Mouse (Mus musculus): Measurements from ENCODE around the gene Nup205.
"Not testable (repeated sequence)": the region's sequence is repeated elsewhere in the genome, so short reads cannot be mapped to it uniquely, and the experiment has no call there.

Nup205 gene

DNA sequence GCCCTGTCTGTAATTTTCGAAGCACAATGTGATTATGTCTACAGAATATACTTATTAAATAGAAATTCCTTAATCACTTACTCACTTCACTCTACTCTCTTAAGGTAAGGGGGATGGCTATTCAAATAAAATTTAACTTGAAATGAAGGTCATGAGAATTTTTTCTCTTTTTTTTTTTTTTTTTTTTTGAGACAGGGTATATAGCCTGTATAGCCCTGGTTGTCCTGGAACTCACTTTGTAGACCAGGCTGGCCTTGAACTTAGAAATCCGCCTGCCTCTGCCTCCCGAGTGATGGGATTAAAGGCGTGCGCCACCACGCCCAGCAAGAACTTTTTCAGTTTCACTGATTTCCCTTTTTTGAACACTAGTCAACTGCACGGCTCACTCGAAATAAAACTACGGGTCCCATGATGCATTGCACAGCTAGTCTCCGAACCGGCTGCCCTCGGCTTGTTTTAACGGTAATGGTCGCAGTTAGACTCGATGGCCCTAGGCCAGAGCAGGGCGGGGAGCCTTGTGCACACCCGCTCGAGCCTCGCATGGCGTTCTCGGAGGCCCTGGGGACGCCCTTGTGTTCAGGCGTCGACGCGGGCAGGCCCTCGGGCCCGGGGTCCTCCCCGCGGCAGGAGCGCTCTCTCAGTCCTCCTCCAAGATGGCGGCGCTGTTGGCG, at the start of gene Nup205:
Nup205 (plus strand) TSS at position 443 of the 671 bp plus-strand sequence.
- DNase-seq: peak; percentile 82

DNA sequence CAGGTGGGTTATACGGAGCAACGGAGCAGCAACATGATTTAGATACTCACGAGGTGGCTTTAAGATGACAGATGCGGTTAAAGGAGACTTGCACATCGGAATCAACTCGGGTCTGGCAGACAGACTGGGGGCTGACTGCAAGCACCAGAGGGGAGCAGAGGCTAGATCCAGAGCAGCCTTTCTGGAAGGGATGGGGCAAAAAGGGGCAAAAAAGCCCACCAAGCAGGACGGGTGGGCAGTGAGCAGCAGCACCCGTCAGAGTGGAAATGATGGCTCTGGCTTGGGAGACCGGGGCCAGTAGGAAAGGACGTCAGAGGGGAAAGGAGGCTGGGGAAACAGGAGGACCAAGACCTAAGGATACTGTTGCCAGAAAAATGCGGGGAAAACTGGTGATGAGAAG, 44.4 kb upstream of the Nup205 start:
- no peak for DNase-seq

DNA sequence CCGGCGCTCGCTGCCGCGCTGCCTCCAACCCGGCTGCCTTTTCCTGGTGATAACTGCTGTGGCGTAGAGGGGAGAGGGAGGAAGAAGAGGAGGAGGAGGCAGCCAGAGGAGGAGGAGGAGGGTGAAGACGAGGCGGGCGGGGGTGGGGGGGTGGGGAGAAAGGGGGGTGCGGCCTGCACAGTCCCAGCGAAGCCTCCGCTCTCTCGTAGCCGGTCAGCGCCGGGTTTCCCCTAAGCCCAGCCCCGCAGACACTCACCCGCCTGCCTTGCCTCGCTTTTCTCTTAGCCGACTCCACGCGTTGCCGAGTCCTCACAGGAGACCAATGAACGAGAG, 44.0 kb upstream of the Nup205 start:
- DNase-seq: no peak

DNA sequence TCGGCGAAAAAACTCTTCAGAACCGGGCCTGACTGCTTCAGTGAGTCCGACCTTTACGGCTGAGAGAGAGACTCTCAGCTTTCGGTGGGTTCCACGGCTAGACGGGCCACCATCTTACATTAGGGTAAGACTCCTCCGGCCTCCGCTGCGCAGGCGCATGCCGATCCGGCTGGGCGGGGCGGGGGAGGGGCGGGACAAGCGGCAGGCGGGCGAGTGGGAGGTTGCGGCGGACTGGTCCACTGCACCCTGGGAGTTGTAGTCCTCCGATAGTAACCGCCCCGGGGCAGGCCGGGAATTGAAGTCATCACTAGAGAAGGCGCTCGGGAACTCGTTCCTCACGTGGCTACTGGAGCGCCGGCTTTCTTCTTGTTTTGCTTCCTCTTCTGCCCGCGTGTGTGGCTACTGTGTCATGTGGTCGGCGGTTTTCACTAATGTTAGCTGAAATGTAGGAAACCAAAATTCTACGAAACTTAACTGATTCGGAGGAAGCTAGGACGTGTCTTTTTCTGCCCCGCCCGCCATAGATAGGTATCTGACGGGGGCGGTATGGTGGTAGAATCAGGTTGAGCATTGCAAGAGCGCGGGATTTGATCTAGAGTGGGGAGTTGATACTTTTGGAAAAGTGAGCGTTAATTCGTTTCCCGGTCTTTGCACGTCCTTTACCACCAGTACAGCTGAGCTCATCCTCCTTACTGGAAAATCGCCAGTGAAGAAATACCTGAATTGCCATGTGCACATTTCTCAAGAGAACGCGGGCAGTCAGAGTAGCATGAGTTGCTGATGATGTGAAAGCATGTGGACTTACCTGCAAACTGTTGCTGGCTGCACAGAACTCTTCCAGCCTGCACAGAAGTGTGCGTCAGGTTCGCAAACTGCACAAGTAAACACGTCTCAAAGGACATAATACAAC, 43.4 kb upstream of the Nup205 start, which contains the start of gene Cnot4:
Cnot4 (minus strand) TSS at position 146 of the 910 bp plus-strand sequence.
- peak; percentile 99 for DNase-seq

DNA sequence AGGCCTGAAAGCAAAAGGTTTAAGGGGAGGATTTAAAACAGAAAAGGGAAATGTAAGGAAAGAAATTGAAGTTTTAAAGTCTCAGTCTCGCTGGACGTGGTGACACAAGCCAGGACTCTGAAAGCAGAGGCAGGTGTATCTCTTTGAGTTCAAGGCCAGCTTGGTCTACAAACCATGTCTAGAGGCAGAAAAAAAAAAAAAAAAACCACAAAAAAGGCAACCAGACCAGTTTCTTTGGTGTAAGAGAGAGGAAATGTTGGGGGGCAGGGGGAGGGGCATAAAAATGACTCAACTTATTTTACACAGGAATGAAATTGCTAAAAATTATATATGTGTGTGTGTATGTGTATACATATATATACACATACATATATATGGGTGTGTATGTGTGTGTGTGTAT, 42.4 kb upstream of the Nup205 start:
- DNase-seq: peak; percentile 20

DNA sequence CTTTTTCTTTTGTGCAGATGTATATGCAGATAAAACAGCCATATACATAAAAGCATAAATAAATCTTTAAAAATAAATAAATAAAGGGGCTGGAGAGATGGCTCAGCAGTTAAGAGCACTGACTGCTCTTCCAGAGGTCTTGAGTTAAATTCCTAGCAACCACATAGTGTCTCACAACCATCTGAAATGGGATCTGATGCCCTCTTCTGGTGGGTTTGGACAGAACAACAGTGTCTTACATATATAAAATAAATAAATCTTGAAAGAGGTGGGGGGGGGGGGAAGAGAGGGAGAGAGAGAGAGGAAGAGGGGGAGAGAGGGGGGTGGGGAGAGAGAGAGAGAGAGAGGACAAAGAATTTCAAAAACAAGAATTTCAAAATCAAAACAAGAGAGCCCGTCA, 36.9 kb upstream of the Nup205 start:
- DNase-seq: no peak

DNA sequence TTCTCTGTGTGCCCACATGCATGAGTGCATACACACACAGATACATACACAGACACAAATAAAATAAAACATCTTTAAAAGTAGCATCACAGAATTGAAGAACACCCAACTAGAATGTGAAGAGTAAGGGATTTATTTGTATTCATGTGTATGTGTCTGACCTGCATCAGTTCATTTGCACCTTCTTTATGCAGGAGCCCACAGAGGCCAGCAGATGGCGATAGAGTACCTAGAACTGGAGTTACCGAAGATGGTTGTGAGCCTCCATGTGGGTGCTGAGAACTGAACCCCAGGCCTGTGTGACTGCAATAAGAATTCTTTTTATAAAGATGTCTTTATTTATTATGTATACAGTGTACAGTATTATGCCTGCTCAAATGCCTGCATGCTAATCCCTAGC, 31.7 kb upstream of the Nup205 start:
- no peak for DNase-seq

DNA sequence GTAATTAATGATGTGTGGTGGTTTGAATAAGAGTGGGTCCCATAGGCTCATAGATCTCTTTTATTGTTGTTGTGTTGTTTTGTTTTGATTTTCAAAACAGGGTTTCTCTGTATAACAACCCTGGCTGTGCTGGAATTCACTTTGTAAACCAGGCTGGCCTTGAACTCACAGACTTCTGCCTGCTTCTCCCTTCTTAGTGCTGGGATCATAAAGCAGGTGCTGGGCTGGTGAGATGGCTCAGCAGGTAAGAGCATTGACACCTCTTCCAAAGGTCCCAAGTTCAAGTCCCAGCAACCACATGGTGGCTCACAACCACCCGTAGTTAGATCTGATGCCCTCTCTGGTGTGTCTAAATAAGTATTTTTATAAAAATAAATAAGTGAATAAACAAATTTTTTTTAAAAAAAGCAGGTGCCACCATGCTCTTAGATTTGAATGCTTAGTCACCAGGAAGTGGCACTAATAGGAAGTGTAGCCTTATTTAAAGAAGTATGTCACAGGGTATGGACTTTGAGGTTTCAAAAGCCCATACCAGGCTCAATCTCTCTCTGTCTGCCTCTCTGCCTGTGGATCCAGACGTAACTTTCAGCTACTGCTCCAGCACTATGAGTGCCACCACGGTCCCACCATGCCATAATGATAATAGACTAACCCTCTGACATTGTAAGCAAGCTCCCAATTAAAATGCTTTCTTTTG, 29.3 kb upstream of the Nup205 start:
- no peak for DNase-seq

DNA sequence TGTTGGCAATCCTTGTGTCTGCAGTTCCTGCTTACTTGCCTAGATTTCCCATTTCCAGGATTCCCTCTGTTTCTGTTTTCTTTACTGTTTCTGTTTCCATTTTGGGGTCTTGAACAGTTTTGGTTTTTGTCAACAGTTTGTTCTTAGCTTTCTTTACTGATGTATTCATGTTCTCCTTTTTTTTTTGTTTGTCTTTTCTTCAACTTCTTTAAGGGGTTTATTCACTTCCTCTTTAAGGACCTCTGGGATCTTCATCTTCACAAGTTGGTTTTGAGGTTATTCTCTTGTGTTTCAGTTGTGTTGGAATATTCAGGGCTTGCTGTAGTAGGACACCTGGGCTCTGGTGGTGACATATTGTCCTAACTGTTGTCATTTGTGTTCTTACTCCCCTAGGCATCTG, 22.7 kb upstream of the Nup205 start:
- DNase-seq: no peak

DNA sequence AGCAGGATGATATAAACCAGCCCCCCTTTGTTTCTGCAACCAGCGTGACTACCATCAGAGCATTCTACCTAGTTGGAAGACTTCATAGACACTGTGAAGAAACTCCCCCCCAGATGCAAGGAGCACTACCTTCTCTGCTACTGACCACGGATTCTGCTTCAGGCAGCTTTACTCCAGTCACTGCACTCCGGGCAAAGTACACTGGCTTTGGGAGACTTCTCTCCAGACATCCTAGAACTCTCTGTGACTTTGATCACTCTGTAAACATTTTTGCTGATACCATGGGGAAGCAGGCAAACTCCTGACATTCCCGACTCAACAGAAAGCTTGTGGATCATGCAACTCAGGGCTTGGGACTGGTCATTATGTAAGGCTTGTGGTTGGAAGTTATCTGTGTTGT, 8.0 kb upstream of the Nup205 start:
- no peak for DNase-seq

DNA sequence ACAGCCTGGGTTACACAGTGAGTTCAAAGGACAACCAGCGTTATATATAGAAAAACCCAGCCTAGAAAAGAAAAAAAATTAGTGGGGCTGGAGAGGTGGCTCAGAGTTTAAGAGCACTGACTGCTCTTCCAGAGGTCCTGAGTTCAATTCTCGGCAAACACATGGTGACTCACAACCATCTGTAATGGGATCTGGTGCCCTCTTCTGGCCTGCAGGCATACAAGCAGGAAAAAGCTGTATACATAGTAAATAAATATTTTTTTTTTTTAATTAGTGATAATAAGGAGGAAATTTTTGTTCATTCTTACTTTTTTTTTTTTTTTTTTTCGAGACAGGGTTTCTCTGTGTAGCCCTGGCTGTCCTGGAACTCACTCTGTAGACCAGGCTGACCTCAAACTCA, 5.2 kb upstream of the Nup205 start:
- not testable (repeated sequence) for DNase-seq

DNA sequence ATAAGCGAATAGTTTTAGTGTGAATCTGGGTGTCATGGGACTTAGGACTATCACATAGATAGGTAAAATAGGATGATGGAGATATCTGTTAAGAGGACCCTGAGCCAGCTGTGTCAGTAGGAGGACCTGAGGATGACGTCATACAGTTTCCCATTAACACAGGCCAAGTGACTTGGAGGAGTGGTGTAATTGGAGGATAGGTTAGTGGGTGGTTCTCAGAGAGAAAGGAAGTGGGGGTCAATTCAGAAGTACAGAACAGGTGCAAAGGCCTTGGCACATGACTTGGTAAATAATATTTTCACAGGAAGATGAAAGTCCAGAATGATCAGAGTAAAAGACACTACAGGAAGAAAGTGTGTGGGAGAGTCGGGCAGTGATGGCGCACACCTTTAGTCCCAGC, 4.0 kb upstream of the Nup205 start:
- DNase-seq: no peak

DNA sequence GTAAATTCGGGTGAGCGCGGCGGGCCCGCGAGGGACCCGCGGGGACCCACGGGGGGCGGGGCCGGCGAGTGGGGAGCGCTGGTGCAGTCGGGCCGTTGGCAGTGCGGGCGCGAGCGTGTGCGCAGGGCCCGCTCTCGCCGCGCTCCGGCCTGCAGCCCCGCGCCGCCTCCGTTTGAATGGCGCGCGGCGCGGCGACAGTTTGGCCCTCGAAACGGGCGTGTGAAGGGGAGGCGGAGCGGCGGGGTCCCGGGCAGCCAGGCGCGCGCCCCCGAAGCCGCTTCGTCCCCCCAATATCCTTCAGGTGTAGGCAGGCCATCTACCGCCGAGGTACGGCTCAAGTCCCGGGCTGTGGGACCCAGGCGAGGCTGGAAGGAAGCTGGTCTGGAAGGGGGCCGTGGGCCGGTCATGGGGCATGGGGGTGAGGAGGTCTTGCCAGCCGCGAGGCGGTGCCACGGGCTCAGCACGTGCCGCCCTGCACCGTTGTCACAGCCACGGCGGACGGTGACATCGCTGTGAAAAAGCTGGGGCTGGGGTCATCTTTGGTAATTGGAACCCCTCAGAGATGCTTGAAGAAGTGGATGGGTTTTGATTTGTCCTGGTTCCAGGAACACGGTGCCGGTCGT, 540 bp downstream of the Nup205 start:
- peak; percentile 61 for DNase-seq

DNA sequence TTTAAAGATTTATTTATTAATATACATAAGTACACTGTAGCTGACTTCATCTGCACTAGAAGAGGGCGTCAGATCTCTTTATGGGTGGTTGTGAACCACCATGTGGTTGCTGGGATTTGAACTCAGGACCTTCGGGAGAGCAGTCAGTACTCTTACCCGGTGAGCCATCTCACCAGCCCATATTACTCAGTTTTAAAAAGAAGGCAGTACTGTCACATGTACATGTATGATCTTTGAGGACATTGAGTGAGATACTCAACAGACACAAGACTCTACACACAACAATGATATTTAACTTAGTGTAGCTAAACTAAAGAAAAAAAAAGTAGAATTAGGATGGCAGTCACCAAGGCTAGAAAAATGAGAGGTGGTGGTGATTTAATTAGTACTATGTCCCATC, 2.1 kb downstream of the Nup205 start:
- DNase-seq: not testable (repeated sequence)

DNA sequence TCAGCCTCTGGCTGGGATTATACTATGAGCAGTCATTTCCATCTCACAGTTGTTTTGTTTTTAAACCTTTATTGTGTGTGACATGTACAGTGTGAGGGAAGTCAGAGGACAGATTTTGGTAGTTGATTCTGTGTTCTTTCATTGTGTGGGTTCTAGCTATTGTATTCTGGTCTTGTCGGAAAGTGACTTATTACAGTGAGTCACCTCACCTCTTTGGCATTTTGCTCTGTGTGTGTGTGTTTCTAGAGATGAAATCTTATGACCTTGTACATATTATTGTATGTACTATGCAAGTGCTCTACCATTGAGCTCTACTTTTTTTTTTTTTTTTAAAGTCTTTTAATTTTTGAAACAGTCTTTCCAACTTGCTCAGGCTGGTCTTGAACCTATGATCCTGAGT, 7.6 kb downstream of the Nup205 start:
- no peak for DNase-seq

DNA sequence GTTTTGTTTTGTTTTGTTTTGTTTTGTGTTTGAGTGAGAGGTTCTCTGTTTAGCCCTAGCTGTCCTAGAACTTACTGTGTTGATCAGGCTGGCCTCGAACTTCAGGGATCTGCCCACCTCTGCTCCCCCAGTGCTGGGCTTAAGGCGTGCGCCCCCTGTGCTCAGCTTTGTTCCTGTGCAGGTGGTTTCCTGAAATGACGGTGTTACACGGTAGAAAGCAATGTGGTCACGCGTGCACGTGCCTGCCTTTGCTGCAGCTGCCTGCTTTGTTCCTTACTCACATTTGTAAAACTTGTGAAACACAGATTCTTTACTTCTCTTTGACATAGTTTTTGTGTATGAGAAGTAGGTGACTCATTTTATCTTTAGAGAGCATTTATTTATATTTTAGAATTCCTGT, 14.0 kb downstream of the Nup205 start:
- DNase-seq: no peak

DNA sequence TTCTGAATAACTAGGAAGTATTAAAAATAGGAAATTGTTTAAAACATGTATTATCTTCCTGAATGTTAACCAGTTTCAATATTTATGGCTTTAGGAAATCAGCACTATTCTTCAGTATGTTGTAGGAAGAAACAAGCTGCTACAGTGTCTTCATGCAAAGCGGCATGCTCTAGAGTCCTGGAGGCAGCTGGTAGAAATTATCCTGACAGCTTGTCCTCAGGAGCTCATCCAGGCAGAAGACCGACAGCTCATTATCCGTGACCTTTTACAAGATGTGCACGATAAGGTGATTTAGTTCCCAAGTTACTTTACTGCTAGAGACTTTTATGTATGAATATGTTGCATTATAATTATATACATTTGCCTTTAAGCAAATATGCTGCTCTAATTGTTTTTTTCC, 48.5 kb downstream of the Nup205 start:
- DNase-seq: no peak

DNA sequence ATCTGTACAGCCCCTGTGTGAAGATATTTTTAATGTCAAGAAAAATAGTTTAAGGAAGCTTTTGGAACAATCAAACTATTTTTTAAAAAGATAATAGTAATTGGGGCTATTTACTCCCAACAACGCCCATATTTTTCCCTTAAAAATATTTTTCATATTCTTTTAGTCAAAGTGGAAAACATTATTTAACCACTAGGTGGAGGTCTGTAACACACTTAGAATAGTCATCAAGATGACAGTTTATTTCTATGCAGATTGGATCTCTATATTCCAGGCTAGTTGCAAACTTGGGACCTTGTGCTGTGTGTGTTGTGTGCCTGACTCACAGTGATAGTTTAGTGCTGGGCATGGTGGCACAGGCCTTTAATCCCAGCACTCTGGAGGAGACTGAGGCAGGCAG, 52.2 kb downstream of the Nup205 start:
- no peak for DNase-seq

DNA sequence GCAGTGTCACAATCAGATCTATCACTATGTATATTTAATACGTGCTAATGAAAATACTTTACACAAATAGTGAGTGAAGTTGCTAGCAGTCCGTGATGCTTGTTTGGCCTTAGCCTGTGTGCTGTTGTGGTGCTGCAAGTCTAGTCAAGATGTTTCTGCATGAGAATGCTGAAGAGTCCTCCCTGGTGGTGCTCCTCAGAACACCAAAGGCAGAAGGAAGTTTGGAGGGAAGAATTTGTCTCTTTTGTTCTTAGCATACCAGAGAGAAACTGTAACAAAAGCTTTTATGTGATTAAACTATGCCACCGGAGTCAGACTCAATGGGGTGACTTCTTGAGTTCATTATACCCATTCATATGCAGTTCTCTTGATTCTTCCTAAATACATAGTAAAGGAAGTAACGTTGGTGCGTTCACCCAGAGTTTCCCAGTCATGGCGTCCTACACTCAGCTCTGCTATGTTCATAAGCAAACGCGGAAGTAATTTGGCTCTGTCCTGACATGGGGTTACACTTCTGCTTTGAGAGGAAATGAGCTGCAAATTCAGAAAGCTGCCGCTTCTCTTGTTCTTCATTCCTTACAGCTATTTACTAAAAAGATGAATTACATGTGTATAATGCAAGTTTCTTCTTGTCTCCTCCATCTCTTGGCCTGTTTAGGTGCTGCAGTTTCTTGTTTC, 59.0 kb downstream of the Nup205 start:
- DNase-seq: no peak

DNA sequence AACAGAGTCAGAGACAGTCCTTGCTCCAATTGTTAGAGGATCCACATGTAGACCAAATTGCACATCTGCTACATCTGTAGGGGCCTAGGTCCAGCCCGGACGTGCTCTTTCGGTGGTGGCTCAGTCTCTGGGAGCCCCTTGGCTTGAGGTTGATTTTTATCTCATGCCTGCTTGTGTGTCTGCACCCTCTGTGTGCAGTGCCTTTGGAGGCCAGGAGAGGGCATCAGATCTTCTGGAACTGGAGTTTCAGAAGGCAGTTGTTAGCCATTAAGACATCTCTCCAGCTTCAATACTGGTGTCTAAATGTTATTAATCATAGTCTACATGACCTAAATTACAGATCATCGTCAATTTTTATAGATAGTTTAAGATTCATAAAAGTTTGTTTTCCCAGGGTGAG, 66.0 kb downstream of the Nup205 start:
- DNase-seq: no peak

DNA sequence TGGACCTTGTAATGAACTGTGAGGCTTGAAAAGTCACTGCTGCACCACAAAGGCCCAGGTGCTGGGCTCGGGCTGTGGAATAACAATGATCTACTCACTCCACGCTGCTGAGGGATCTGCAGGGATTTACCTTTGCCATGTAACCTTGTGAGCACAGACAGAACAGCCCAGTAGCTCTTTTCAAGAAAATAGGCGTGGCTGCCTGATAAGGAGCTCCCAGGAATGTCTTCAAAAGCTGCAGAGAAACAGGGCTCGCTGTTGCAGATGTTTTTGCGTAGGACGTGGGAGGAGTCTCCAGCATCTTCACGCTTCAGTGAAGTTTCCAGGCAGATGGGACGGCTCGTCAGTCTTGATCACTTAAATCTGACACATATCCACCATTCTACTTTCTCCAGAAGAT, 66.8 kb downstream of the Nup205 start:
- no peak for DNase-seq

DNA sequence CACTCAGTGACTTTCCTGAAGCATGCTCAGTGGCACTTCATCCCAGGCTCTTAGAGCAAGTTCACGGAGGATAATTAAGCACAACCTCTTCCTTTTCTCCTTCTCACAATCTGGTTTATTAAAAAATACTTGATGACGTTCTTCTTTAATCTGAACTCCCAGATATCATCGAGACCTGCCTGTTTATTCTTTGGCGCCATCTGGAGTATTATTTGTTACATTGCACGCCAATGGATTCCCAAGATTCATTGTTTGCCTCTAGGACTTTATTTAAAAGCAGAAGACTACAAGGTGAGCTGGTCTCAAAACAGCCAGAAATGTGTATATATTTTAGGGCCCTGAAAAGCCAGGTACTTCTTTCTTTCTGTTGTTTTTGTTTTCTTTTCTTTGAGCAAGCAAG, 67.9 kb downstream of the Nup205 start:
- DNase-seq: no peak

All from cerebellum, adult 11-12 months (tissue).